Mouse (Mus musculus) erythroblast, embryonic 14.5 days (primary cell): ENCODE data around the gene Olfr373. TPM values are rescaled to one million over a fixed set of nuclear protein-coding genes. Genes with fewer than 3 reads are reported as not detected.

Source experiments
- H3K27me3 ChIP-seq: 2 replicates; pipeline ENCODE4 v1.6.1; 2012; ENCODE audit warnings: inconsistent platforms; ENCODE audit not compliant: control insufficient read depth
- H3K36me3 ChIP-seq: 2 replicates; pipeline ENCODE4 v1.6.1; 2012; ENCODE audit warnings: mild to moderate bottlenecking, inconsistent platforms; ENCODE audit not compliant: control insufficient read depth
- H3K4me1 ChIP-seq: 2 replicates; pipeline ENCODE4 v1.6.1; 2012; ENCODE audit warnings: inconsistent platforms; ENCODE audit not compliant: control insufficient read depth
- H3K4me3 ChIP-seq: replicated peaks from 2 replicates; pipeline ENCODE3; 2012; ENCODE audit warnings: moderate library complexity, mild to moderate bottlenecking, inconsistent platforms
- H3K9me3 ChIP-seq: 2 replicates; pipeline ENCODE4 v1.6.1; 2012; ENCODE audit warnings: low read length, inconsistent platforms, mixed read lengths; ENCODE audit not compliant: control insufficient read depth
- GATA1 ChIP-seq: IDR thresholded peaks from 2 replicates; pipeline ENCODE4 v1.6.1; 2012; ENCODE audit warnings: low read length, inconsistent platforms, mixed read lengths
- TAL1 ChIP-seq: IDR thresholded peaks from 3 replicates; pipeline ENCODE4 v1.6.1; 2012; ENCODE audit warnings: low read length, inconsistent platforms, mixed read lengths
- polyA plus RNA-seq: library from polyadenylated mRNA; stranded (reverse); fragments of >175 nt; gene quantifications from 2 replicates; pipeline ENCODE4 v1.2.3, GENCODE M21; 2012

Olfr373 gene
- polyA plus RNA-seq, 1 experiment: not detected

GRCm38 (mm10) chr8:72131901-72132300 lies 48.9 kb downstream of the Olfr373 start:
- no peaks in the 10 kb centered on the region for H3K9me3 ChIP-seq
- peaks cover 4% of the 10 kb centered on the region; the same call in 1 of the 2 replicates for H3K4me1 ChIP-seq
- no peak for TF ChIP-seq GATA1
- TF ChIP-seq TAL1: no peak
- H3K4me3 ChIP-seq: no peak overlapping the region
- no peaks in the 10 kb centered on the region for H3K36me3 ChIP-seq
- peaks cover 41% of the 10 kb centered on the region for H3K27me3 ChIP-seq

- Histone ChIP-seq H3K4me3 (no peak overlapping the region), H3K27me3 (peaks cover 46% of the 10 kb centered on the region), H3K4me1 (peaks cover 4% of the 10 kb centered on the region; the same call in 1 of the 2 replicates), H3K9me3 (no peaks in the 10 kb centered on the region), H3K36me3 (no peaks in the 10 kb centered on the region)
- TF ChIP-seq TAL1: no peak
- no peak for TF ChIP-seq GATA1
Measured at GRCm38 (mm10) chr8:72132417-72132816, 49.4 kb downstream of the Olfr373 start.

DNA sequence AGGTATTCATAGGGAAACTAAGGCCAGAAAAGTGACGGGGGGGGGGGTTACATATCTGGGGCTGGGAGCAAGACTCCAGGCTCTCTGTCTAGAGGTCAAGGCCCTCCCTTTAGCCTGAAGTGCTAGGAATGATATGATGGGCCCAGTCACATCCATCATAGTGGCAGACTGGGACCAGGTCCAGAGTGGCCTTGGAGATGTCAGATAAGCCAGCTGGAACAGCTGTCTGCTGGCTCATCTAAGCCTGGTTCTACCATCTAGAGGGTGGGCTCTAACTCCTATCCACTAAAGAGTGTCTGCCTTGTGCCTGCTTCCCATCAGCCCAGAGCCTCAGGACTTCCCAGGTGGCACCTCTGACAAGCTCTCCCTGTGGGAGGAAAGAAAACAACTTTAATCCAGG lies 49.9 kb downstream of the Olfr373 start:
- peaks cover 4% of the 10 kb centered on the region; the same call in 1 of the 2 replicates for H3K4me1 ChIP-seq
- no peaks in the 10 kb centered on the region for H3K36me3 ChIP-seq
- TF ChIP-seq TAL1 (no peak), GATA1 (no peak)
- peaks cover 51% of the 10 kb centered on the region for H3K27me3 ChIP-seq
- H3K4me3 ChIP-seq: no peak overlapping the region
- H3K9me3 ChIP-seq: no peaks in the 10 kb centered on the region

- Histone ChIP-seq H3K4me1 (peaks cover 4% of the 10 kb centered on the region; the same call in 1 of the 2 replicates), H3K36me3 (no peaks in the 10 kb centered on the region; the same call in 1 of the 2 replicates), H3K9me3 (no peaks in the 10 kb centered on the region), H3K27me3 (peaks cover 56% of the 10 kb centered on the region), H3K4me3 (no peak overlapping the region)
- TF ChIP-seq TAL1 (no peak), GATA1 (no peak)
Measured at GRCm38 (mm10) chr8:72133507-72133906, 50.5 kb downstream of the Olfr373 start.

DNA sequence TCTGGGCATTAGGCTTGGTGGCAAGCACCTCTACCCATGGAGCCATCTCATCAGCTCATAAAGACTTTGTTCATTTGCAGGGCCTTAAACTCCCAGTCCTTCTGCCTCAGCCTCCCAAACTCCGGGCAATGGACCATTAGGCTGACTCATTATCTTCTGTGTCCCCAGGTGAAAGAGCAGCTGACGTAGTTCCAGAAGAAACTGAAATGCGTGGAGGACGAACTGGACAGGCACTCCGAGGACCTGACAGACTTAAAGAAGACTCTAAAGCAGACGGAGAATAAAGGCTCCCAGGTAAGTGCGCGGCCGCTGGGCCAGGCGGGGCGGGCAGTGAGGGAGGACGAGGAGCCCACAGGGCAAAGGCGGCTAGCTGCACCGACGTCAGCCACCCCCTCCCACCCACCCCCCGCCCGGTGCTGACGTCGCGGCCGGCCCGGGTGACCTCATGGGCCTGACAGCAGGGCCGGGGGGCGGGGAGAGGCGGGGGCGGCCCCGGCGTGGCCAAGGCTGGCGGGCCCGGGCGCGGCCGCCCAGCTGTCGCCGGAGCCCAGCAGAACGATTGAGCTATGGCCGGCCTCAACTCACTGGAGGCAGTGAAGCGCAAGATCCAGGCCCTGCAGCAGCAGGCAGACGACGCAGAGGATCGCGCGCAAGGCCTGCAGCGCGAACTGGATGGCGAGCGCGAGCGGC lies 51.9 kb downstream of the Olfr373 start, which contains the start of gene Tpm4:
Tpm4 (plus strand) TSS at position 220 of the 690 bp plus-strand sequence.
- peak within 1 kb of the TSS; percentile 61 for H3K4me3 ChIP-seq
- H3K9me3 ChIP-seq: no peaks in the 10 kb centered on the region
- peaks cover 4% of the 10 kb centered on the region; the same call in 1 of the 2 replicates for H3K4me1 ChIP-seq
- H3K36me3 ChIP-seq: no peaks in the 10 kb centered on the region; the same call in 1 of the 2 replicates
- TF ChIP-seq TAL1 (no peak), GATA1 (no peak)
- peaks cover 56% of the 10 kb centered on the region for H3K27me3 ChIP-seq

- TF ChIP-seq GATA1: no peak
- TF ChIP-seq TAL1: no peak
- peaks cover 56% of the 10 kb centered on the region for H3K27me3 ChIP-seq
- H3K4me1 ChIP-seq: peaks cover 4% of the 10 kb centered on the region; the same call in 1 of the 2 replicates
- H3K4me3 ChIP-seq: peak overlapping the region; percentile 61
- no peaks in the 10 kb centered on the region for H3K9me3 ChIP-seq
- H3K36me3 ChIP-seq: no peaks in the 10 kb centered on the region; the same call in 1 of the 2 replicates
Measured at GRCm38 (mm10) chr8:72135446-72136301, 52.7 kb downstream of the Olfr373 start.

- no peaks in the 10 kb centered on the region for H3K9me3 ChIP-seq
- no peaks in the 10 kb centered on the region; the same call in 1 of the 2 replicates for H3K36me3 ChIP-seq
- H3K4me3 ChIP-seq: peak overlapping the region; percentile 61
- H3K27me3 ChIP-seq: peaks cover 56% of the 10 kb centered on the region
- no peak for TF ChIP-seq TAL1
- TF ChIP-seq GATA1: no peak
- peaks cover 4% of the 10 kb centered on the region; the same call in 1 of the 2 replicates for H3K4me1 ChIP-seq
Measured at GRCm38 (mm10) chr8:72136302-72136978, 53.5 kb downstream of the Olfr373 start.

DNA sequence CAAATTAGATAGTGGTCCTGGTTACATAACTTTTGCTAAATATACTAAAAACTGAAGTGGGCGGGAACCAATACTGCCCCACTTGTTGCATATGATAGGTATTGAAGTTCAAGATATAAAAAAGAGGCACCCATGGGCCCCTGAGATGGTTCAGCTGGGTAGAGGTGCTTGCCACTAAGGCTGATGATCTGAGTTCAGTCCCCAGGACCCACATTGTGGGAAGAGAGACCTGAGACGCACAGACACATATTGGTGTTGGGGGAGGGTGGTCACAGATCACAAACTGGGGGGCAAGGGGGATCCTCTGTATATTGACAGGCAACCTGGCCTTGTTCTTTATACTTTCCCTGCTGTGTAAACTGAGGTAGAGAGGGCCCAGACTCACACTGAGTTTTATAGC lies 54.5 kb downstream of the Olfr373 start:
- Histone ChIP-seq H3K4me3 (no peak overlapping the region), H3K27me3 (peaks cover 56% of the 10 kb centered on the region), H3K4me1 (peaks cover 4% of the 10 kb centered on the region; the same call in 1 of the 2 replicates)

More for the DNA sequence above, 54.5 kb downstream of the Olfr373 start:
- no peak for TF ChIP-seq TAL1
- no peak for TF ChIP-seq GATA1
- Histone ChIP-seq H3K36me3 (no peaks in the 10 kb centered on the region; the same call in 1 of the 2 replicates), H3K9me3 (no peaks in the 10 kb centered on the region)
